7 mouse cellular contexts compared by ENCODE assay signal in genomic region chr12:50999295-51000237, GRCm38 (mm10).
DNase-seq lines count a peak whose midpoint lies in the region; ATAC-seq and TF ChIP-seq lines count a peak whose summit lies in the region.

No protein-coding gene starts in this region.

- TF ChIP-seq CTCF in intestine, postnatal 0 days (IDR thresholded peaks at IDR 0.05; ENCODE audit: low read depth) = peak; percentile 90
- peak; percentile 93 for TF ChIP-seq CTCF in stomach, postnatal 0 days (IDR thresholded peaks at IDR 0.05; ENCODE audit: low read depth)

- no peak overlapping the region for H3K4me3 ChIP-seq in intestine, postnatal 0 days (ENCODE audit: low read depth, low read length)
- H3K4me3 ChIP-seq in midbrain, embryonic 15.5 days = no peak overlapping the region
- no peak overlapping the region for H3K4me3 ChIP-seq in stomach, postnatal 0 days (ENCODE audit: low read depth, low read length)

- no peaks in the 10 kb centered on the region for H3K4me1 ChIP-seq in intestine, postnatal 0 days (replicated peaks; ENCODE audit: control insufficient read depth, insufficient read depth, low read length)
- H3K4me1 ChIP-seq in midbrain, embryonic 15.5 days = peaks cover 32% of the 10 kb centered on the region
- no peaks in the 10 kb centered on the region for H3K4me1 ChIP-seq in stomach, postnatal 0 days (replicated peaks; ENCODE audit: control insufficient read depth, insufficient read depth)

- H3K9ac ChIP-seq in intestine, postnatal 0 days (ENCODE audit: low read depth, low read length) = no peak overlapping the region
- no peak overlapping the region for H3K9ac ChIP-seq in midbrain, embryonic 15.5 days
- no peak overlapping the region for H3K9ac ChIP-seq in stomach, postnatal 0 days (ENCODE audit: low read length)

- no peaks in the 10 kb centered on the region for H3K27me3 ChIP-seq in intestine, postnatal 0 days (replicated peaks; ENCODE audit: control insufficient read depth, insufficient read depth, low read length)
- peaks cover 10% of the 10 kb centered on the region for H3K27me3 ChIP-seq in midbrain, embryonic 15.5 days (replicated peaks)
- no peaks in the 10 kb centered on the region for H3K27me3 ChIP-seq in stomach, postnatal 0 days (ENCODE audit: control insufficient read depth, insufficient read depth, low read length)

- H3K4me2 ChIP-seq in intestine, postnatal 0 days (replicated peaks; ENCODE audit: low read depth) = peak overlapping the region; percentile 18; the same call in 1 of the 2 replicates
- H3K4me2 ChIP-seq in midbrain, embryonic 15.5 days = no peak overlapping the region
- H3K4me2 ChIP-seq in stomach, postnatal 0 days (replicated peaks; ENCODE audit: low read depth) = no peak overlapping the region; the same call in 1 of the 2 replicates

- no peaks in the 10 kb centered on the region for H3K9me3 ChIP-seq in intestine, postnatal 0 days (ENCODE audit: control insufficient read depth)
- H3K9me3 ChIP-seq in midbrain, embryonic 15.5 days = no peaks in the 10 kb centered on the region
- no peaks in the 10 kb centered on the region for H3K9me3 ChIP-seq in stomach, postnatal 0 days (ENCODE audit: control insufficient read depth, low read length)

- intact Hi-C loops in left cerebral cortex, postnatal 36 days (cut with DNase I) = loop anchor here (10.0 kb wide), 1 partner anchor 185 kb away; no protein-coding TSS in a partner anchor

- 27% methylated on average over 20 of the region's 20 CpGs for WGBS in intestine, postnatal 0 days
- 30% methylated on average over 20 of the region's 20 CpGs for WGBS in midbrain, embryonic 15.5 days
- WGBS in stomach, postnatal 0 days = 24% methylated on average over 20 of the region's 20 CpGs

- peak; percentile 12 for DNase-seq in adrenal gland, adult 8-10 months
- peak; percentile 76 to 86 for DNase-seq in cerebellum, postnatal 25 days
- DNase-seq in frontal cortex, postnatal 25 days (ENCODE audit: low spot score in 2 of 2) = peak; percentile 76 to 77
- DNase-seq in left cerebral cortex, postnatal 36 days (ENCODE audit: low spot score in 2 of 2) = peak; percentile 81 to 83
- peak; percentile 84 for DNase-seq in stomach, postnatal 0 days (ENCODE audit: low spot score)

- no peak for TF ChIP-seq EP300 in stomach, postnatal 0 days (optimal IDR thresholded peaks at IDR 0.05)

- ATAC-seq in intestine, postnatal 0 days = peak; percentile 77; the same call in 1 of the 2 replicates
- peak; percentile 81 for ATAC-seq in midbrain, embryonic 15.5 days (replicated peaks)
- ATAC-seq in stomach, postnatal 0 days (ENCODE audit: low FRiP score, low TSS enrichment) = peak; percentile 92

- no peak overlapping the region for H3K27ac ChIP-seq in intestine, postnatal 0 days (ENCODE audit: low read depth, low read length)
- H3K27ac ChIP-seq in midbrain, embryonic 15.5 days = no peak overlapping the region
- H3K27ac ChIP-seq in stomach, postnatal 0 days (replicated peaks) = no peak overlapping the region

- H3K36me3 ChIP-seq in intestine, postnatal 0 days (ENCODE audit: control insufficient read depth, insufficient read depth) = no peaks in the 10 kb centered on the region
- no peaks in the 10 kb centered on the region for H3K36me3 ChIP-seq in midbrain, embryonic 15.5 days (replicated peaks)
- H3K36me3 ChIP-seq in stomach, postnatal 0 days (ENCODE audit: control insufficient read depth, insufficient read depth, low read length) = no peaks in the 10 kb centered on the region

Comparison
In these comparisons a context has a peak if more than half of its experiments do, and no peak if none do; other contexts are left out.
1. DNase-seq: peak in every context shown above with its lines; median percentile 84 in stomach, postnatal 0 days; 82 in left cerebral cortex, postnatal 36 days; 81 in cerebellum, postnatal 25 days; 76 in frontal cortex, postnatal 25 days; 12 in adrenal gland, adult 8-10 months.